Mouse (Mus musculus) gastrocnemius, adult 2 months (tissue): ENCODE measurements around the gene Hs1bp3. TPM values are rescaled to one million over a fixed set of nuclear protein-coding genes. Genes with fewer than 3 reads are reported as not detected.

ENCODE experiments used
- DNase-seq: peaks from one replicate; pipeline ENCODE4 v3.0.0; 2022
- H3K27ac ChIP-seq: fragments of 200-600 bp; 2 replicates; pipeline ENCODE4 v1.8.1; 2022; ENCODE audit warnings: mild to moderate bottlenecking
- H3K4me3 ChIP-seq: fragments of 200-600 bp; 2 replicates; pipeline ENCODE4 v1.8.1; 2022; ENCODE audit warnings: mild to moderate bottlenecking, moderate library complexity
- CTCF ChIP-seq: fragments of 200-600 bp; IDR thresholded peaks from 2 replicates; pipeline ENCODE4 v1.8.1; 2022; ENCODE audit warnings: antibody characterized with exemption, mild to moderate bottlenecking, moderate library complexity
- intact Hi-C: fragments of 180-260 bp; cut with DNase I; formaldehyde crosslinking; loops from one replicate; pipeline ENCODE4 v1.15.1; 2025
- total RNA-seq, 2 experiments: library from RNA; stranded (reverse); gene quantifications; 2 replicates each; pipeline ENCODE4 v1.2.3; 2021

Gene Hs1bp3
- total RNA-seq, 2 experiments from 2014 or later = 6.1 to 7.7 TPM

DNA sequence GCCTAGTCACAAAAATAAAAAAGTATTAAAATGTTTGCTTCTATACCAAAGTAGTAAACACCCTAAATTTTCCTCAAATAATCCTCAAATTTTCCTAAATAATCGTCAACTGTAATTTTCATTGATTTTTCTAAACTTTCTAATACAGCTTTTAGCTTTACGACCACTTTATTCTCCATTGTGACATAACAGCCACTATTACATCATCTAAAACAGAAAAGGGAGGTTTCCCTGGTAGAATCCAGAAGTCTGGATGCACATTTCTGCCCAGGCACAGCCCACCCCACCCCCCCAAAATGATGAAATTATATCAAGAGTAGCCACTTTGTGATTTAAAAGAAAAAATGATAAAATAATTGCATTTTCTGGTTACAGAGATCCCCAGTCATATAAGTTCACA is 17.1 kb upstream of the Hs1bp3 start:
- H3K27ac ChIP-seq = no peak overlapping the region
- H3K4me3 ChIP-seq = no peak overlapping the region
- TF ChIP-seq CTCF = no peak
- intact Hi-C loops = no loop called here
- DNase-seq = no peak

DNA sequence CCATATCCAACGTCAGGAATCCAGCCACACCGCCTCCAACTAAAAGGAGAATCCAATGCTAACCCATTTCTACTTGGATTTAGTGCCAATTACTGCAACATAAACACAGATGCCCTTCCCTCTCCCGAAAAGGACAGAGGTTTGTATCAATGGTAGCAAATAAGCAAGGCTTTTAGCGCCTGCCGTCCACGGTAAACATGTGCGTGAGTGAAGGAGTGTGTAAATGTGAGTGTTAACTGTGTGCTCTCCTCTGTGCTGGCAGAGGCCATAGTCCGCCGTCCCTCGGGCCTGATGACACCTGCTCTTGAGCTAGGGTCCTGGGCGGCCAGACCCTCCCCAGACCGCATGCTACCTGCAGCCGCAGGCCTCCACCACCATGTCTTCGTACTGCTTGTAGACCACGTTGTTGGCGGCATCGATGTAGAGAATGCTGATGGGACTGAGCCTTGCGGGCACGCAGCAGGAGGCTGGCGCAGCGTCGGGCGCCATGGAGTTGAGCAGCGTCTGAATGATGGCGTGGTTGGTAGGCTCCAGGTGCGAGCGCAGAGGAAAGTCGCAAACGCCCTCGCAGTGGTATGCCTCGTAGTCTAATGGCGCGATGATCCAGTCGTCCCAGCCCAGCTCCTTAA is 15.5 kb upstream of the Hs1bp3 start:
- intact Hi-C loops = no loop called here
- no peak for DNase-seq
- TF ChIP-seq CTCF = no peak
- Histone ChIP-seq H3K27ac (no peak overlapping the region), H3K4me3 (peak overlapping the region; percentile 59)

DNA sequence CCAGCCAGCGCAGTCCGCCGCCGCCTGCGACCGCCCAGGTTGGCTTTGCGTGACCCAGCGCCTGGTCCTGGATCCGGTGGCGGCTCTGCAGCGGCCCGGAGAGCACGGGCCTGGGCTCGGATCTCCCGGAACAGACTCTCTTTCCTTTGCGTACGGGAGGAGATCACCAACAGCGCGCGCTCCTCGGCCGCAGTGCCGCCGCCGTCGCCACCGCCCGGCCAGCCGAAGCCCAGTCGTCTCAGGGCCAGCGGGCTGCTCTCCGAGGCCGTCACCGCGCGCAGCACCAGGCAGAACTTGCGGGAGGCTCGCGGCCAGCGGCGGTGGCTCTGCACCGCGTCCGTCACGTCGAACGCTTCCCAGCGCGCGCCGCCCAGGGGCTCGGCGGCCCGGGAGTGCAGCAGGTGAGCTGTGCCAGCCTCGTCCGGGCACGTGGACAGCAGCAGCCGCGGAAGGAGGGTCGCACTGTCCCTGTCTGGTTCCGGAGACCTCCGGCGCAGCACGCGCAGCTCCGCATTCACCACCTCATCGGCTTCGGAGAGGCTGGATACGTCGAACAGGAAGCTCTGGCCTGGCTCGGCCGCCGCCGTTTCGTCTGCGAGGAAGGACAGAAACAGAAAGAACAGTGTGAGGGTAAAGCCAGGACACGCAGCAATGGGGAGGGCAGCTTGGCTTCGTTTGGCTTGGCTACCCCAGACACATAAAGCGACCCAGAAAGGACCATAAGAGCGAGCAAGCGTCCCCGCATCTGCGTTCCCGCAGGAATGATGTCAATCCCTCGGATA is 14.7 kb upstream of the Hs1bp3 start:
- TF ChIP-seq CTCF = no peak
- Histone ChIP-seq H3K27ac (no peak overlapping the region), H3K4me3 (peak overlapping the region; percentile 59)
- intact Hi-C loops = no loop called here
- no peak for DNase-seq

DNA sequence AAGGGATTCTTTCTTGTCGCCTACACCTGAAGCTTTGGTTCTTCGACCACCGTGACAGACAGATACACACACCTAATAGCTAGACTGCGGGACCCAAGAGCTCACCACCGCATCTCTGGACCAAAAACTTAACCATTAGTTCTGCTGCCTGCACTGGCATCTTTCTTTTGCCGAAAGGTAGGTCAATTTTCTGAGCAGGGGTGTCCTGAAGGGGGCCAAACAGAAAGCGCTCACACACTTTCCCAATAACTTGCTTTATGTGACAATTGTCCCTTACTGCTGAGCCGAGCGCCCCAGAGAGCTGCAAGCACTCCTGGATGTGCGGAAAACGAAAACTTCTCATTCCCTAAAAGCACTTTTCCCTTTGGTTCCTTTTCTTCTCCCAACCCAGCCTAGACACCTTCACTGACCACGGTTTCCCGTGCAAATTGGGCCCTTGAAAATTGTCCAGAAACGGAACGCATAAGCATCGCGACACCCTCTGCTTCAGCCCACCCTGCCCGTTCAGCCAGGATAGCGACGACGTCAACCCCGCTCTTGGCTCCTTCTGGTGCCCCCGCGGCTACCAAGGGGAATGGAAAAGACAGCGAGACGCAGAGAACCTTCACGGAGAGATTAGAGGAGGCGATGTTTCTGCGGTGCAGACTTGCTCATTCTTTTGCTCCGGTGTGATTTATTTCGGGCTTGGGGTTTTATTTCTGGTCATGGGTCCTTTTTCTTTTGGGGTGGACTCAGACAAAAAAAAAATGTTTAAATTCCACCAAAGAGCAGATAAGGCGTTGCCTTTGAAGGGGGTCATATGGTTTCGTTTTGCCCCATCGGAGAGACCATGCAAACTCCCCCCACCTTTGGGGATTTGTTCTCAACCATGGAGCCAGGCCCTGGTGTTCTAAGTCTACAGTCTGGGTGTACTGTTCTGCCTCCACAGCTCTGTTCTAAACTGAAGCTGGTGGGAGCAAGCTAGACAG is 13.8 kb upstream of the Hs1bp3 start:
- TF ChIP-seq CTCF = no peak
- no peak overlapping the region for H3K4me3 ChIP-seq
- no peak for DNase-seq
- no peak overlapping the region for H3K27ac ChIP-seq
- intact Hi-C loops = no loop called here

DNA sequence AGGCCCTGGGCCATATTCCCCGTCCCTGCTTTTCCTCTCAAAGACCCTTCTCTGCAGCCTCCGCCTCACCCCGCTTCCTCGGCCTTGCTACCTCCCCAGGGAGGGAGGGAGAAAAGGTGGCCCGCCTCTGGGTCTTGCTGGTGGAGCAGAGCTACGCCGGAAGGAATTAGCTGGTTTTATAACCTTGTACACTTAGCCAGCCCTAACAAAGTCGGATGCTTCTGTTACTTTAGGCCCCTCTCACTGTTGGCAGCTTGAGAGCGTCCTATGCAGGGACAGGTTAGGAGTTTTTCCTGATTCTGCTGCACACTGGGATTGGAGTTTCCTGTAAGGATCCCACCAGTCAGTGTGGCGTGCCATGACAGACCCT is 13.1 kb upstream of the Hs1bp3 start:
- DNase-seq = peak; percentile 6
- intact Hi-C loops = no loop called here
- Histone ChIP-seq H3K27ac (no peak overlapping the region), H3K4me3 (no peak overlapping the region)
- TF ChIP-seq CTCF = no peak

DNA sequence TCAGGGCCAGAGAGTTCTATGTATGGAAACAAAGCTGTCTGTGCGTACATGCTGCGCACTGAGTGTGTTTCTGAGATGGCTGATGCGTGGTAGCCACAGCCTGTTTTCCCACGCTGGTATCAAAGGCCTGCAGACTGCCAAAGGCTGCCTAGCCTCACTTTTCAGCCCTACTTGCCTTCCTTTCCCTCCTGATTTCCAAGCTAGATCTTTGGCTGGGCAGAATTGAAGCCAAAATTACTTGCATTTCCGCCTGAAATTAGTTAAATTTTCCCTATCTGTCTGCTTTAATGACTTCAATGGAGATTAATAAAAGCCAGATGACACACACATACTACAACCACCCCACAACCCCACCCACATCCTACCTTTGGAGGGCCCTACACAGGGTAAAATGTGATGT is 12.7 kb upstream of the Hs1bp3 start:
- intact Hi-C loops = no loop called here

DNA sequence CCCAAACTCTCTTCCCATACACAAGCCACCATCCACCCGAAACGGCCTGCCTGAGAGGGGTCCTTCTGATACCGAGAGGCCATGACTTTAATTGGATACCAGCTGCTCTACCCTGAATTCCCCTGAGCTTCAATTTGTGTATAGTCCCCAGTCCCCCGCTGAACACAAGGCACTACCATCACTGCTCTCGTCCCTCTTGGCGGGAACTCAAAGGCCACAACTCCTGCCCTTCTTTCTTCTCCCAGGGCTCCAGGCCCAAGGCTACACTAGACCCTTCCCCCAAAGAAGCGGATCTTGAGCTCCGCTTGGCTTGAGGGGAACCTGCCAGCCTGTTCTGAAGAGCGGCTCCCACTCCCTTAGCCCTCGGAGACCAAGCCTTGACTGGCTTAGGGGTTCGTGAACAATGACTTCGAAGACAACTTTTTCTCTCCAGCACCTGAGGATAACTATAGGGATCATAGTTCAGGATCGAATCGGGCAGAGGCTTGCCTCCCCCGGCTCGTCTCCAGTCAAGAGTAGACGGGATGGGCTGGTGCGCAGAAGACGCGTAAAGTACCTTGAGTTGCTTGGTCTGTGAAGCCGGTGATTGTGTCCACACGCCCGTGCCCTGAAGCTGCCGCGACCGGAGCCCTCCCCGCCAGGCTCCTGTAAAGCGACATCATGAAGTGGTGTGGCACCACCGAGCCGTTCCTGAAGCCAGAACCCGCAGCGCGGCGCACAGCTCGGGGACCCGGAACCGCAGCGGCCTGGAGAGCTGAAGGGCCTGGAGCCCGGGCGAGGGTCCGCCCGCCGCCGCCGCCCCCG is 12.0 kb upstream of the Hs1bp3 start:
- Histone ChIP-seq H3K27ac (no peak overlapping the region), H3K4me3 (peak overlapping the region; percentile 73)
- DNase-seq = peak; percentile 11
- no peak for TF ChIP-seq CTCF
- intact Hi-C loops = no loop called here

More for the DNA sequence above, 12.7 kb upstream of the Hs1bp3 start:
- TF ChIP-seq CTCF = no peak
- no peak overlapping the region for H3K4me3 ChIP-seq
- no peak for DNase-seq
- H3K27ac ChIP-seq = no peak overlapping the region

DNA sequence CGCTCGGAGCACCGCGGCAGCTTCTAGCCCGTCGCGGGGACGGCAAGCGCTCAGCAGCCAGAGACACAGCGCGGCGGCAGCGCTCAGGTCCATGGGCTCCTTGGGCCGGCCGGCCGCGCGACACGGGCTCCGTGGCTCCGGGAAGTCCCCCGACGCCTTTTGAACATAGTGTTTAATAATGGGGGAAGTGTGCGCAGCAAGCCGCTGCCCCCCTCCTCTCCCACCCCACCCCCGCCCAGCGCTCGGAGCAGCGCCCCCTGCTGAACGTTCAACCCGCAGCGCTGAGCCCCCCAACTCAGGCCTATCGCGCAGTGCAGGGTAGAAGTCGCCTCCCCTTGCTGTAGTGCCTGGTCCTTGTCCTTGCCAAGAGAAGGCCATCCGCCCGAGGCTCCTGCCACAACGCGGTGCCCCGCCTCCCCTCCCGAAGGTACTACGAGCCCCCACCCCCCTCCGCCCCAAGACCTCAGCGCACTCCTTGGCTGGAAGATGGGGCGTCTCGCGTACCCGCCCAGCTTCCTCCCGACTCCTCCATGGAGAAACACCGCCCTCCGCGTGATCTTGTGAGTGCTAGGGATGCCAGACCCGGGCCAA is 11.3 kb upstream of the Hs1bp3 start, which contains the start of gene Gdf7:
Gene Gdf7 (minus strand): TSS at position 114 of the 591 bp plus-strand sequence.
- Histone ChIP-seq H3K4me3 (peak within 1 kb of the TSS; percentile 73), H3K27ac (no peak within 1 kb of the TSS)
- DNase-seq = peak; percentile 30
- TF ChIP-seq CTCF = peak; percentile 50
- intact Hi-C loops = no loop called here

DNA sequence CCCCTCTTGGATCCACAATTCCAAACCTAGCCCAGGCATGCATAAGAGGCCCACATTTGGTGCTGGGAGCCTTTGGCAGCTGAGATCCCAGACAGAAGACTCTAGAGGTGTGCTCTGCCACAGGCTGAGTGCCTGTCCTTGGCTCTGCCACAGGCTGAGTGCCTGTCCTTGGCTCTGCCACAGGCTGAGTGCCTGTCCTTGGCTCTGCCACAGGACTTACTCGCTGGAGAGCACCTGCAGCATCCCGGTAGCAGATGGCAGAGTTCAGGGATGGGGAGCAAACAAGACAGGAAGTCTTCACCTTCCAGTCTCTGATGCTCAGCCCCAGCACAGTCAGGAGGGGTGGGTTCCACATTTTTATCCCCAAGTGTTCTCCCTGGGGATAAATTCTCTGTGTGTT is 8.0 kb upstream of the Hs1bp3 start:
- intact Hi-C loops = no loop called here
- H3K27ac ChIP-seq = no peak overlapping the region
- no peak for TF ChIP-seq CTCF
- no peak overlapping the region for H3K4me3 ChIP-seq
- DNase-seq = peak; percentile 6

DNA sequence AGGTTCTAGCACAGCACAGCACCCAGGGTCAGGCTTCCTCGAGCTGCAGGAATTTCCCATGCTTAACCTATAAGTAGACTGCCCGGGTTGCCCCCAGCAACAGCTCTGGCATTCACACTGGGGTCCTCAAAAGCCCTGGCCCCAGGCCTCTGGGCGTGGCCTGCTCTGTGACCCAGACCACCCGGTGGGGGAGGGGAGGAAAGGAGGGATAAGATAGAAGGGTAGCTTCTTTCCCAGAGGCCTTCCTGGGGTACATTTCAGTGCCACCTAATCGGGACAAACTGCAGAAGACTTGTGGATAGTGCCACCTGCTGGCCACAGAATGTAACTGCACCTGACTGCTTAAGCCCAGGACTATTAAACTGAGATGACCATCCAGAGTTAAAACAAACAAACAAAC is 6.8 kb upstream of the Hs1bp3 start:
- peak; percentile 59 for DNase-seq
- intact Hi-C loops = loop anchor here (2.0 kb wide), 2 partner anchors 248 to 316 kb away; no protein-coding TSS in a partner anchor
- H3K27ac ChIP-seq = no peak overlapping the region
- TF ChIP-seq CTCF = peak; percentile 94
- no peak overlapping the region for H3K4me3 ChIP-seq

DNA sequence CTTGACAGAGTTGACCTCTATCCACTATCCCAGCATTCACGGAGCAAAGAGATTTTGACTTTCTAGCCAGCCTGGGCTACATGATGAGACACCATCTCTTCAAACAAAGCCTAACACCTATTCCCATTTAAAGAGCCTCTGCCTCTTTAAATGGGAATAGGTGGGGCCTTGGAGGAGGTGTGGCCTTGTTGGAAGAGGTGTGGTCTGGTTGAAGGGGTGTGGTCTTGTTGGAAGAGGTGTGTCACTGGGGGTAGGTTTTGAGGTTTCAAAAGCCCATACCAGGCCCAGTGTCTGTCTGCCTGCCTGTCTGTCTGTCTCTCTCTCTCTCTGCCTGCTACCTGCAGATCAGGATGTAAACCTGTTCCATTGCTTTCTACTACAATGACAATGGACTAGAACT is 6.3 kb upstream of the Hs1bp3 start:
- no peak overlapping the region for H3K4me3 ChIP-seq
- peak; percentile 15 for DNase-seq
- no peak for TF ChIP-seq CTCF
- intact Hi-C loops = loop anchor here (2.0 kb wide), 2 partner anchors 248 to 316 kb away; no protein-coding TSS in a partner anchor
- H3K27ac ChIP-seq = no peak overlapping the region
